Mouse (Mus musculus): Measurements from ENCODE around the gene Adprm. TPM values are rescaled to one million over a fixed set of nuclear protein-coding genes. Genes with fewer than 3 reads are reported as not detected.
A peak's percentile ranks its signal among the peaks of the same experiment; 100 is the strongest.

Adprm gene
- polyA plus RNA-seq, 1 experiment: 29.4 TPM

GRCm38 (mm10) chr11:67086467-67087164, 34.2 kb upstream of the Adprm start:
- TF ChIP-seq POLR2A (IDR thresholded peaks at IDR 0.05; ENCODE audit: borderline replicate concordance, low read depth, low read length) (no peak), CTCF (IDR thresholded peaks at IDR 0.05; ENCODE audit: low read depth, low read length) (no peak)
- H3K4me3 ChIP-seq (ENCODE audit: insufficient read depth, low read length): no peak overlapping the region
- no peaks in the 10 kb centered on the region for H3K4me1 ChIP-seq (ENCODE audit: control insufficient read depth, insufficient read depth, low read length)
- no peak overlapping the region for H3K27ac ChIP-seq (ENCODE audit: insufficient read depth, low read depth, low read length)

GRCm38 (mm10) chr11:67085489-67085888, 33.1 kb upstream of the Adprm start:
- Histone ChIP-seq H3K27ac (ENCODE audit: insufficient read depth, low read depth, low read length) (no peak overlapping the region), H3K4me3 (ENCODE audit: insufficient read depth, low read length) (no peak overlapping the region), H3K4me1 (ENCODE audit: control insufficient read depth, insufficient read depth, low read length) (no peaks in the 10 kb centered on the region)
- no peak for TF ChIP-seq CTCF (IDR thresholded peaks at IDR 0.05; ENCODE audit: low read depth, low read length)
- no peak for TF ChIP-seq POLR2A (IDR thresholded peaks at IDR 0.05; ENCODE audit: borderline replicate concordance, low read depth, low read length)

GRCm38 (mm10) chr11:67083712-67084340, 31.4 kb upstream of the Adprm start:
- Histone ChIP-seq H3K4me1 (ENCODE audit: control insufficient read depth, insufficient read depth, low read length) (no peaks in the 10 kb centered on the region), H3K4me3 (ENCODE audit: insufficient read depth, low read length) (no peak overlapping the region), H3K27ac (ENCODE audit: insufficient read depth, low read depth, low read length) (no peak overlapping the region)
- no peak for TF ChIP-seq POLR2A (IDR thresholded peaks at IDR 0.05; ENCODE audit: borderline replicate concordance, low read depth, low read length)
- TF ChIP-seq CTCF (IDR thresholded peaks at IDR 0.05; ENCODE audit: low read depth, low read length): no peak

- no peak overlapping the region for H3K4me3 ChIP-seq (ENCODE audit: insufficient read depth, low read length)
- TF ChIP-seq POLR2A (IDR thresholded peaks at IDR 0.05; ENCODE audit: borderline replicate concordance, low read depth, low read length) (no peak), CTCF (IDR thresholded peaks at IDR 0.05; ENCODE audit: low read depth, low read length) (no peak)
- H3K27ac ChIP-seq (ENCODE audit: insufficient read depth, low read depth, low read length): no peak overlapping the region
- no peaks in the 10 kb centered on the region for H3K4me1 ChIP-seq (ENCODE audit: control insufficient read depth, insufficient read depth, low read length)
These were observed 30.8 kb upstream of the Adprm start for GRCm38 (mm10) chr11:67083239-67083638.

- TF ChIP-seq POLR2A (IDR thresholded peaks at IDR 0.05; ENCODE audit: borderline replicate concordance, low read depth, low read length) (no peak), CTCF (IDR thresholded peaks at IDR 0.05; ENCODE audit: low read depth, low read length) (no peak)
- Histone ChIP-seq H3K4me3 (ENCODE audit: insufficient read depth, low read length) (no peak overlapping the region), H3K27ac (ENCODE audit: insufficient read depth, low read depth, low read length) (no peak overlapping the region), H3K4me1 (ENCODE audit: control insufficient read depth, insufficient read depth, low read length) (no peaks in the 10 kb centered on the region)
These were observed 30.4 kb upstream of the Adprm start for GRCm38 (mm10) chr11:67082793-67083192.

- Histone ChIP-seq H3K27ac (ENCODE audit: insufficient read depth, low read depth, low read length) (no peak overlapping the region), H3K4me3 (ENCODE audit: insufficient read depth, low read length) (no peak overlapping the region), H3K4me1 (ENCODE audit: control insufficient read depth, insufficient read depth, low read length) (no peaks in the 10 kb centered on the region)
- no peak for TF ChIP-seq CTCF (IDR thresholded peaks at IDR 0.05; ENCODE audit: low read depth, low read length)
- TF ChIP-seq POLR2A (IDR thresholded peaks at IDR 0.05; ENCODE audit: borderline replicate concordance, low read depth, low read length): no peak
These were observed 29.8 kb upstream of the Adprm start for GRCm38 (mm10) chr11:67082188-67082587.

- no peak for TF ChIP-seq CTCF (IDR thresholded peaks at IDR 0.05; ENCODE audit: low read depth, low read length)
- no peak for TF ChIP-seq POLR2A (IDR thresholded peaks at IDR 0.05; ENCODE audit: borderline replicate concordance, low read depth, low read length)
- H3K4me1 ChIP-seq (ENCODE audit: control insufficient read depth, insufficient read depth, low read length): no peaks in the 10 kb centered on the region
- no peak overlapping the region for H3K4me3 ChIP-seq (ENCODE audit: insufficient read depth, low read length)
- no peak overlapping the region for H3K27ac ChIP-seq (ENCODE audit: insufficient read depth, low read depth, low read length)
These were observed 28.8 kb upstream of the Adprm start for GRCm38 (mm10) chr11:67081125-67081649.

GRCm38 (mm10) chr11:67080168-67080567, 27.8 kb upstream of the Adprm start:
- no peaks in the 10 kb centered on the region for H3K4me1 ChIP-seq (ENCODE audit: control insufficient read depth, insufficient read depth, low read length)
- H3K27ac ChIP-seq (ENCODE audit: insufficient read depth, low read depth, low read length): no peak overlapping the region
- H3K4me3 ChIP-seq (ENCODE audit: insufficient read depth, low read length): no peak overlapping the region
- TF ChIP-seq POLR2A (IDR thresholded peaks at IDR 0.05; ENCODE audit: borderline replicate concordance, low read depth, low read length) (no peak), CTCF (IDR thresholded peaks at IDR 0.05; ENCODE audit: low read depth, low read length) (peak; percentile 72)

- no peaks in the 10 kb centered on the region for H3K4me1 ChIP-seq (ENCODE audit: control insufficient read depth, insufficient read depth, low read length)
- H3K27ac ChIP-seq (ENCODE audit: insufficient read depth, low read depth, low read length): no peak overlapping the region
- H3K4me3 ChIP-seq (ENCODE audit: insufficient read depth, low read length): no peak overlapping the region
- TF ChIP-seq POLR2A (IDR thresholded peaks at IDR 0.05; ENCODE audit: borderline replicate concordance, low read depth, low read length) (no peak), CTCF (IDR thresholded peaks at IDR 0.05; ENCODE audit: low read depth, low read length) (no peak)
These were observed 27.3 kb upstream of the Adprm start for GRCm38 (mm10) chr11:67079740-67080139.

- no peaks in the 10 kb centered on the region for H3K4me1 ChIP-seq (ENCODE audit: control insufficient read depth, insufficient read depth, low read length)
- TF ChIP-seq CTCF (IDR thresholded peaks at IDR 0.05; ENCODE audit: low read depth, low read length) (no peak), POLR2A (IDR thresholded peaks at IDR 0.05; ENCODE audit: borderline replicate concordance, low read depth, low read length) (no peak)
- H3K4me3 ChIP-seq (ENCODE audit: insufficient read depth, low read length): no peak overlapping the region
- no peak overlapping the region for H3K27ac ChIP-seq (ENCODE audit: insufficient read depth, low read depth, low read length)
These were observed 26.5 kb upstream of the Adprm start for GRCm38 (mm10) chr11:67078888-67079287.
